Mouse (Mus musculus): ENCODE measurements at regions not wholly inside any gene's neighbourhood (a gene's known extent, or its start where the extent isn't known, plus 50 kb on each side); places are given as distances from the start of the nearest gene placed in this dataset.

DNA sequence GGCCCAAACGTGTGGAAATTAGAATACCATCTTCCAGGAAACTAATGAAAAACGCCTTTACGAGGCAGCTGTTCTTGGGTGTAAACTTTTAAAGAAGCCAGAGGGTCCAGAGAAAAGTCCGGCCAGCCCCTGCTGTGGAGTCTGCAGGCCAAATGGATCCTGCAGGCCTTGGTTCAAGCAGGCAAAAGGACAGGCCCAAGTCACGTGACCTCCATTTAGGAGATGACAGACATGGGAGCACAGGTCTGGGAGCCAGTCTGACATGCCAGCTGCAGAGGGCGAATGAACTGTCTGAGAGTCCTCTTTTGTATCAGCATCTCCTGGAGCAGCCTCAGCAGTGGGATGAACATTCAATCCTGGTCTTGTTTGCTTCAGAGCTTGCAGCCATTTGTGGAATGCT, 58.0 kb upstream of the Col5a1 start:
- TF ChIP-seq CTCF (conservative IDR thresholded peaks at IDR 0.05; ENCODE audit: insufficient read depth, insufficient read length, low read depth, low read length) (no peak), POLR2A (IDR thresholded peaks at IDR 0.05; ENCODE audit: low read depth, low read length) (no peak)

Measured in kidney, adult 2 months (tissue).